Mouse (Mus musculus): ENCODE data around the gene Mrgpra3.

Gene Mrgpra3

DNA sequence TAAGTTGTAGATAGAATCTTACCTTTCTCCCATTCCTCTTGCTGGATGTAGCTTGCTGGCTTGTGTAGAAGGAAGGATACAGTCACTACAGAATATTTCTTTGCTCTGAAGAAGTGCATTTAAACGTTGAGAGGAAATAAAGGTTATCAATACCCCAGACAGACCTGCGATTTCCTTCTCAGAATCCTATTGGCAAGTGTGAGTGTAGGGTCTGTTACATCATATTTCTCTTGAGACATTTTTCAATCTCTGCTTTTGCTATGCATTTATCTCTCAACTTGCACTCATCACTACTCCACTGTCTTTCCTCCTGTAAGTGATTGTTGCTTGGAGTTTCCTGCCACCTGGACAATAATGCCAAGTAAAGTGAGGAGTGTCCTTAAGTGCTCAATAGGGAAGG, at the start of gene Mrgpra3:
Gene Mrgpra3, minus strand, starts transcription at position 101 of the 400 bp plus-strand sequence.
- ATAC-seq (ENCODE audit: insufficient number of reproducible peaks, low FRiP score, low TSS enrichment), result no peak
